Mouse (Mus musculus) cortical plate, adult 2 months (tissue): ENCODE measurements around the gene Tmco4.

ENCODE experiments used
- CTCF ChIP-seq: fragments of 200-500 bp; IDR thresholded peaks from 2 replicates; pipeline ENCODE4 v1.5.1; 2011; ENCODE audit warnings: mild to moderate bottlenecking, control low read depth, low read length; ENCODE audit not compliant: insufficient read depth; ENCODE audit errors: extremely low read depth
- POLR2A ChIP-seq: fragments of 200-500 bp; IDR thresholded peaks from 2 replicates; pipeline ENCODE4 v1.6.1; 2011; ENCODE audit warnings: mild to moderate bottlenecking, low read length, control low read depth; ENCODE audit not compliant: insufficient read depth; ENCODE audit errors: extremely low read depth

- TF ChIP-seq POLR2A, result no peak
- no peak for TF ChIP-seq CTCF
Measured at GRCm38 (mm10) chr4:139055744-139056143, 83.1 kb downstream of the Tmco4 start.
